Mouse (Mus musculus) urinary bladder, postnatal 14 days (tissue): ENCODE results near the gene Gm20388.
A peak's percentile ranks its signal among the peaks of the same experiment; 100 is the strongest.

Experiments used
- DNase-seq: peaks from one replicate; pipeline ENCODE4 v3.0.0; 2021; ENCODE audit warnings: low spot score

Gm20388 gene

GRCm38 (mm10) chr8:120685097-120685496 lies 774.5 kb downstream of the Gm20388 start:
- DNase-seq: peak; percentile 48

- no peak for DNase-seq
These were observed 775.0 kb downstream of the Gm20388 start for GRCm38 (mm10) chr8:120685591-120685990.

GRCm38 (mm10) chr8:120686051-120686450 lies 775.4 kb downstream of the Gm20388 start:
- DNase-seq: no peak

- no peak for DNase-seq
These were observed 775.9 kb downstream of the Gm20388 start for GRCm38 (mm10) chr8:120686576-120686975.

GRCm38 (mm10) chr8:120687786-120688185 lies 777.1 kb downstream of the Gm20388 start:
- DNase-seq: peak; percentile 35

- DNase-seq: no peak
These were observed 777.9 kb downstream of the Gm20388 start for GRCm38 (mm10) chr8:120688511-120688910.

GRCm38 (mm10) chr8:120692934-120693333 lies 782.3 kb downstream of the Gm20388 start:
- DNase-seq: no peak

GRCm38 (mm10) chr8:120693861-120694493 lies 783.3 kb downstream of the Gm20388 start:
- DNase-seq: peak; percentile 71

- DNase-seq: no peak
These were observed 785.9 kb downstream of the Gm20388 start for GRCm38 (mm10) chr8:120696401-120697153.

GRCm38 (mm10) chr8:120697154-120697978 lies 786.7 kb downstream of the Gm20388 start:
- peak; percentile 46 for DNase-seq

GRCm38 (mm10) chr8:120697979-120698272 lies 787.3 kb downstream of the Gm20388 start:
- DNase-seq: no peak

GRCm38 (mm10) chr8:120698426-120698825 lies 787.8 kb downstream of the Gm20388 start:
- DNase-seq: no peak

- no peak for DNase-seq
These were observed 788.4 kb downstream of the Gm20388 start for GRCm38 (mm10) chr8:120699079-120699478.

- DNase-seq: no peak
These were observed 788.9 kb downstream of the Gm20388 start for GRCm38 (mm10) chr8:120699565-120699964.

- DNase-seq: no peak
These were observed 789.4 kb downstream of the Gm20388 start for GRCm38 (mm10) chr8:120700053-120700452.

GRCm38 (mm10) chr8:120701758-120702465 lies 791.3 kb downstream of the Gm20388 start:
- peak; percentile 47 for DNase-seq

GRCm38 (mm10) chr8:120704203-120704602 lies 793.6 kb downstream of the Gm20388 start:
- no peak for DNase-seq

- no peak for DNase-seq
These were observed 794.5 kb downstream of the Gm20388 start for GRCm38 (mm10) chr8:120705163-120705562.

GRCm38 (mm10) chr8:120706193-120706592 lies 795.6 kb downstream of the Gm20388 start:
- no peak for DNase-seq

- no peak for DNase-seq
These were observed 798.5 kb downstream of the Gm20388 start for GRCm38 (mm10) chr8:120709176-120709575.

GRCm38 (mm10) chr8:120715200-120715599 lies 804.6 kb downstream of the Gm20388 start:
- no peak for DNase-seq

- DNase-seq: no peak
These were observed 805.5 kb downstream of the Gm20388 start for GRCm38 (mm10) chr8:120715996-120716680.
